Mouse (Mus musculus): ENCODE data around the gene Fbxw8. TPM values are rescaled to one million over a fixed set of nuclear protein-coding genes. Genes with fewer than 3 reads are reported as not detected.

Fbxw8 gene
- 62.5 and 64.7 TPM in 2 replicates for polyA plus RNA-seq (2012; rRNA removed; ENCODE audit: low replicate concordance)

DNA sequence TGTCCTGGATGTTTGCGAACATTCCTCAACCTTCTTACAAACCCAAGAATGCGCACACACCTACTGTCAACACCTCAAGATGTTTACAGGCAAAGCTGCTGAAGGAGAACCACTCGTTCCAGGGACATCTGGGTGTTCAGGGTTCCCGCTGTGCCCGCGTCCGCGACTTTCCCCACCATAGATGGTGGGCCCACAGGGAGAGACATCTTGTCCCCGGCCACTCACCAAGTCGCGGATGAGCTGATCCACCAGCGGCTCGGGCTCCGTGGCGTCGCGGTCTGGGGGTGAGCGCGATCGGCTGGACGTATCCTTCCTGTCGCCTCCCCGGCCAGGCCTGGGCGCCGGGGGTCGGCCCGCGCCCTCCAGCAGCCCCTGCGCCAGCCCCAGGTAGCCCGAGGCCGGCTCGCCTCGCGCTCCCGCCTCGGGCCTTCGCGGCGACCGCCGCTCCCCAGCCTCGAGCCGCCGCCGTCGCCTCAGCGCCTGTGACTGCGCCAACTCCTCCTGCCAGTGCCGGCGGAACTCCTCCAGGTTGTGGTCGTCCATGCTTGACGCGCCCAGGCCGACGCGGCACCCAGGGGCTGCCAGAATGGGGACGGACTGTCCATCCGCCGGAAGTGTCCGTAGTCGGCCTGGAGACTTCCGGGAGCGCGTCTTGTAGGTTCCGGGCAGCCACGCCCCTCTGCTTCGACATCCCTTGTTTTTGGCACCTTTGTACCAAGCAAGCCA lies at the start of gene Fbxw8:
Gene Fbxw8, minus strand, starts transcription at position 626 of the 726 bp plus-strand sequence.

GRCm38 (mm10) chr5:118164581-118164980 lies 9.3 kb upstream of the Fbxw8 start, which contains the start of gene Hrk:
Gene Hrk, plus strand, starts transcription at chr5:118164648.

DNA sequence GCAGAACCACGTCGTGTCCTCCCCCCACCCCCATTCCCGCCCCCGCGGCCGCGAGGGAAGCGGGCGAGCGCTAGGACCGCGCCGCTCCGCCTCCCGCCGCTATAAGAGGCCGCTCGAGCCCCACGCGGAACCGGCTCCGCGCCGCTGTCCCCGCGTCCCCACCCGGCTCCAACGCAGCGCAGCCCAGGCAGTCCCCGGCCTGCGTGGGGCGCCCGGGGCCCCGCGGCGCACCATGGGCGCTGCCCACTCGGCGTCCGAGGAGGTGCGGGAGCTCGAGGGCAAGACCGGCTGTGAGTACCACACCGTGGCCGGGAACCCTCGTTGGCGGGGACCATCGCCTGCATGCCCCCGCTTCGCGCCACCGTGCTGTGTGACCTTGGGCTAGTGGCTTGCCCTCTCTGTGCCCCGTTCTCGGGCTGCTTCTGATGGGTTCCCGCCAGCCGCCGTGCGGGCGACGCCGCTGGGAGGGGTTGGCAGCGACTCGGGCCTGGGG lies 127.5 kb downstream of the Fbxw8 start, which contains the start of gene Tesc:
Gene Tesc, plus strand, starts transcription at position 46 of the 493 bp plus-strand sequence.

Other genes with a start within 250 kb of the Fbxw8 start
- 47.4 and 57.7 TPM in 2 replicates for gene Fbxo21, start 178.7 kb downstream of the Fbxw8 start, polyA plus RNA-seq (2012; rRNA removed; ENCODE audit: low replicate concordance)
- gene Tesc, start 127.7 kb downstream of the Fbxw8 start, polyA plus RNA-seq (2012; rRNA removed; ENCODE audit: low replicate concordance): 7.0 and 25.6 TPM in 2 replicates
- gene Hrk, start 9.2 kb upstream of the Fbxw8 start, polyA plus RNA-seq (2012; rRNA removed; ENCODE audit: low replicate concordance): 0.05 and 0.11 TPM in 2 replicates
- gene Rnft2, start 89.7 kb upstream of the Fbxw8 start, polyA plus RNA-seq (2012; rRNA removed; ENCODE audit: low replicate concordance): 4.3 and 5.5 TPM in 2 replicates
- 8.8 and 12.6 TPM in 2 replicates for gene 2410131K14Rik, start 89.8 kb upstream of the Fbxw8 start, polyA plus RNA-seq (2012; rRNA removed; ENCODE audit: low replicate concordance)

Data from mammary gland, adult 2 months (tissue).